Mouse (Mus musculus): Measurements from ENCODE around the gene Fahd2a. TPM values are rescaled to one million over a fixed set of nuclear protein-coding genes. Genes with fewer than 3 reads are reported as not detected.

Fahd2a gene
- total and polyA plus RNA-seq, 2 experiments from 2014 or later: 27.3 to 32.4 TPM

GRCm38 (mm10) chr2:127479763-127480162 lies 35.4 kb upstream of the Fahd2a start:
- no peak for TF ChIP-seq CTCF (IDR thresholded peaks at IDR 0.05)
- 65% methylated on average over 10 of the region's 10 CpGs for WGBS
- H3K9ac ChIP-seq (replicated peaks; ENCODE audit: low read length, poor library complexity, severe bottlenecking): no peak overlapping the region
- no peak for DNase-seq (ENCODE audit: low spot score)
- H3K4me1 ChIP-seq (ENCODE audit: insufficient read depth, low read length): peaks cover 13% of the 10 kb centered on the region; the same call in 1 of the 2 replicates
- no peak overlapping the region for H3K4me2 ChIP-seq (ENCODE audit: low read depth, low read length, poor library complexity, severe bottlenecking)
- no peak overlapping the region for H3K4me3 ChIP-seq (ENCODE audit: low read depth, low read length)
- H3K27ac ChIP-seq (ENCODE audit: low read depth, low read length): no peak overlapping the region
- no peaks in the 10 kb centered on the region for H3K36me3 ChIP-seq (ENCODE audit: insufficient read depth, low read length)
- peaks cover 47% of the 10 kb centered on the region for H3K27me3 ChIP-seq (ENCODE audit: insufficient read depth, low read length)
- no peaks in the 10 kb centered on the region for H3K9me3 ChIP-seq (ENCODE audit: low read length)
- ATAC-seq (ENCODE audit: low FRiP score): no peak

- Histone ChIP-seq H3K4me2 (ENCODE audit: low read depth, low read length, poor library complexity, severe bottlenecking) (no peak overlapping the region), H3K4me1 (ENCODE audit: insufficient read depth, low read length) (peaks cover 8% of the 10 kb centered on the region; the same call in 1 of the 2 replicates), H3K27me3 (ENCODE audit: insufficient read depth, low read length) (peaks cover 41% of the 10 kb centered on the region), H3K27ac (ENCODE audit: low read depth, low read length) (no peak overlapping the region), H3K9me3 (ENCODE audit: low read length) (no peaks in the 10 kb centered on the region), H3K9ac (replicated peaks; ENCODE audit: low read length, poor library complexity, severe bottlenecking) (no peak overlapping the region), H3K36me3 (ENCODE audit: insufficient read depth, low read length) (no peaks in the 10 kb centered on the region), H3K4me3 (ENCODE audit: low read depth, low read length) (no peak overlapping the region)
- no peak for TF ChIP-seq CTCF (IDR thresholded peaks at IDR 0.05)
- ATAC-seq (ENCODE audit: low FRiP score) (no peak), DNase-seq (ENCODE audit: low spot score) (no peak)
- WGBS: 63% methylated on average over 4 of the region's 4 CpGs
These were observed 34.8 kb upstream of the Fahd2a start for GRCm38 (mm10) chr2:127479210-127479609.

GRCm38 (mm10) chr2:127472279-127472678 lies 27.9 kb upstream of the Fahd2a start:
- Histone ChIP-seq H3K4me2 (ENCODE audit: low read depth, low read length, poor library complexity, severe bottlenecking) (no peak overlapping the region), H3K4me3 (ENCODE audit: low read depth, low read length) (no peak overlapping the region), H3K9ac (replicated peaks; ENCODE audit: low read length, poor library complexity, severe bottlenecking) (no peak overlapping the region), H3K36me3 (ENCODE audit: insufficient read depth, low read length) (no peaks in the 10 kb centered on the region), H3K27ac (ENCODE audit: low read depth, low read length) (no peak overlapping the region), H3K9me3 (ENCODE audit: low read length) (no peaks in the 10 kb centered on the region), H3K27me3 (ENCODE audit: insufficient read depth, low read length) (no peaks in the 10 kb centered on the region), H3K4me1 (ENCODE audit: insufficient read depth, low read length) (no peaks in the 10 kb centered on the region)
- DNase-seq (ENCODE audit: low spot score) (no peak), ATAC-seq (ENCODE audit: low FRiP score) (no peak)
- TF ChIP-seq CTCF (IDR thresholded peaks at IDR 0.05): no peak
- WGBS: 66% methylated on average over 3 of the region's 3 CpGs

- no peak overlapping the region for H3K9ac ChIP-seq (replicated peaks; ENCODE audit: low read length, poor library complexity, severe bottlenecking)
- no peaks in the 10 kb centered on the region for H3K27me3 ChIP-seq (ENCODE audit: insufficient read depth, low read length)
- ATAC-seq (ENCODE audit: low FRiP score) (no peak), DNase-seq (ENCODE audit: low spot score) (no peak)
- TF ChIP-seq CTCF (IDR thresholded peaks at IDR 0.05): no peak
- H3K4me2 ChIP-seq (ENCODE audit: low read depth, low read length, poor library complexity, severe bottlenecking): no peak overlapping the region
- H3K9me3 ChIP-seq (ENCODE audit: low read length): no peaks in the 10 kb centered on the region
- no peaks in the 10 kb centered on the region for H3K4me1 ChIP-seq (ENCODE audit: insufficient read depth, low read length)
- WGBS: 87% methylated on average over 8 of the region's 8 CpGs
- H3K36me3 ChIP-seq (ENCODE audit: insufficient read depth, low read length): no peaks in the 10 kb centered on the region
- no peak overlapping the region for H3K27ac ChIP-seq (ENCODE audit: low read depth, low read length)
- H3K4me3 ChIP-seq (ENCODE audit: low read depth, low read length): no peak overlapping the region
These were observed 26.9 kb upstream of the Fahd2a start for GRCm38 (mm10) chr2:127471281-127471680.

DNA sequence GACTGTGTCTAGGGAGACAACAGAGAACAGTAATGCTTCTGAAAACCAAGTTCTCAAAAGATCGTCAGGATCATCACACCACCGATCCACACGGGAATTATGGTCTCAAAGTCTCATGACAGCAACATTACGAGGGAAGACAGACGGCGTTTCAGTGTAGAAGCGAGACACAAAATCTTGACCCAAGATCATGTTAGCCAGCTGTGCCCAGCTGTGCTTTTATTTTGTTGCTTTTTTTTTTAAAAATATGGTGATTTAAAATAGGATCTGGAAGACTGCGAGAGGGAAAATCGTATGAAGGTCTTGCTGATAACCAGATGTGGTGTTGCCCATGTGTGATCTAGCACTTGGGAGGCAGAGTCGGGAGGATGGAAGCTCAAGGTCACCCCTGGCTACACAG lies 26.3 kb upstream of the Fahd2a start:
- H3K4me1 ChIP-seq (ENCODE audit: insufficient read depth, low read length): no peaks in the 10 kb centered on the region
- no peak for DNase-seq (ENCODE audit: low spot score)
- no peak overlapping the region for H3K27ac ChIP-seq (ENCODE audit: low read depth, low read length)
- no peak for TF ChIP-seq CTCF (IDR thresholded peaks at IDR 0.05)
- H3K4me2 ChIP-seq (ENCODE audit: low read depth, low read length, poor library complexity, severe bottlenecking): no peak overlapping the region
- no peaks in the 10 kb centered on the region for H3K36me3 ChIP-seq (ENCODE audit: insufficient read depth, low read length)
- no peak overlapping the region for H3K4me3 ChIP-seq (ENCODE audit: low read depth, low read length)
- no peaks in the 10 kb centered on the region for H3K9me3 ChIP-seq (ENCODE audit: low read length)
- H3K9ac ChIP-seq (replicated peaks; ENCODE audit: low read length, poor library complexity, severe bottlenecking): no peak overlapping the region
- ATAC-seq (ENCODE audit: low FRiP score): no peak
- H3K27me3 ChIP-seq (ENCODE audit: insufficient read depth, low read length): no peaks in the 10 kb centered on the region
- 93% methylated on average over 10 of the region's 10 CpGs for WGBS

GRCm38 (mm10) chr2:127470183-127470582 lies 25.8 kb upstream of the Fahd2a start:
- no peak for DNase-seq (ENCODE audit: low spot score)

More at GRCm38 (mm10) chr2:127470183-127470582, 25.8 kb upstream of the Fahd2a start:
- WGBS: 92% methylated on average over 5 of the region's 5 CpGs
- Histone ChIP-seq H3K9ac (replicated peaks; ENCODE audit: low read length, poor library complexity, severe bottlenecking) (no peak overlapping the region), H3K4me2 (ENCODE audit: low read depth, low read length, poor library complexity, severe bottlenecking) (no peak overlapping the region), H3K27me3 (ENCODE audit: insufficient read depth, low read length) (no peaks in the 10 kb centered on the region), H3K27ac (ENCODE audit: low read depth, low read length) (no peak overlapping the region), H3K4me1 (ENCODE audit: insufficient read depth, low read length) (no peaks in the 10 kb centered on the region), H3K4me3 (ENCODE audit: low read depth, low read length) (no peak overlapping the region), H3K36me3 (ENCODE audit: insufficient read depth, low read length) (no peaks in the 10 kb centered on the region), H3K9me3 (ENCODE audit: low read length) (no peaks in the 10 kb centered on the region)
- TF ChIP-seq CTCF (IDR thresholded peaks at IDR 0.05): no peak
- no peak for ATAC-seq (ENCODE audit: low FRiP score)

All from midbrain, postnatal 0 days (tissue).